In genomic region chr11:43492663-43493062, GRCm38 (mm10) we compare ENCODE assay signal across 8 mouse cellular contexts. TPM values are rescaled to one million over a fixed set of nuclear protein-coding genes. Genes with fewer than 3 reads are reported as not detected.
DNase-seq lines count a peak whose midpoint lies in the region; ATAC-seq lines count a peak whose summit lies in the region.

No protein-coding gene starts in this region.

- H3K9ac ChIP-seq in forebrain, embryonic 12.5 days = no peak overlapping the region
- H3K9ac ChIP-seq in hindbrain, embryonic 12.5 days = no peak overlapping the region

- H3K4me2 ChIP-seq in forebrain, embryonic 12.5 days = no peak overlapping the region
- H3K4me2 ChIP-seq in hindbrain, embryonic 12.5 days (replicated peaks) = no peak overlapping the region

- no peaks in the 10 kb centered on the region for H3K27me3 ChIP-seq in forebrain, embryonic 12.5 days
- no peaks in the 10 kb centered on the region for H3K27me3 ChIP-seq in hindbrain, embryonic 12.5 days

- no peak overlapping the region for H3K4me3 ChIP-seq in forebrain, embryonic 12.5 days (replicated peaks)
- H3K4me3 ChIP-seq in hindbrain, embryonic 12.5 days = no peak overlapping the region

- peaks cover 3% of the 10 kb centered on the region; the same call in 1 of the 2 replicates for H3K4me1 ChIP-seq in forebrain, embryonic 12.5 days
- H3K4me1 ChIP-seq in hindbrain, embryonic 12.5 days = 0 out of 2 replicates have a peak, but pooled peaks cover 4% of the 10 kb centered on the region

- peak; percentile 24 for DNase-seq in MEL-GATA-1-ER (ENCODE audit: extremely low read depth, low read depth)
- DNase-seq in c-Kit-positive CD71-negative TER-119-negative erythroid progenitor cells, embryonic 14.5 days (ENCODE audit: low read depth) = peak; percentile 65
- peak; percentile 66 for DNase-seq in layer of hippocampus, adult 9-10 months (ENCODE audit: low spot score)
- peak; percentile 65 for DNase-seq in lung, postnatal 25 days (ENCODE audit: low spot score)
- DNase-seq in right cerebral cortex, postnatal 10 days (ENCODE audit: low spot score in 2 of 2) = peak; percentile 68 to 79
- DNase-seq in urinary bladder, postnatal 14 days (ENCODE audit: low spot score) = peak; percentile 83

- 34% methylated on average over 7 of the region's 7 CpGs for WGBS in forebrain, embryonic 12.5 days
- WGBS in hindbrain, embryonic 12.5 days = 31% methylated on average over 7 of the region's 7 CpGs

- no peaks in the 10 kb centered on the region for H3K9me3 ChIP-seq in forebrain, embryonic 12.5 days
- no peaks in the 10 kb centered on the region for H3K9me3 ChIP-seq in hindbrain, embryonic 12.5 days (replicated peaks)

- no peak overlapping the region for H3K27ac ChIP-seq in forebrain, embryonic 12.5 days
- H3K27ac ChIP-seq in hindbrain, embryonic 12.5 days = no peak overlapping the region

- H3K36me3 ChIP-seq in forebrain, embryonic 12.5 days (replicated peaks) = no peaks in the 10 kb centered on the region
- no peaks in the 10 kb centered on the region for H3K36me3 ChIP-seq in hindbrain, embryonic 12.5 days

- ATAC-seq in forebrain, embryonic 12.5 days (ENCODE audit: low FRiP score) = peak; percentile 22; the same call in 1 of the 2 replicates
- ATAC-seq in hindbrain, embryonic 12.5 days (ENCODE audit: low FRiP score) = peak; percentile 26

RNA-seq across cellular contexts. Expression of gene C1qtnf2, which starts 18.6 kb away (rescaled TPM):
- 1.7 and 2.1 TPM in 2 replicates for polyA plus RNA-seq in forebrain, embryonic 12.5 days (2016; fragmentation: Nextera tagmentation; extraction: Ambion mirVana)
- 5.2 and 5.4 TPM in 2 replicates for polyA plus RNA-seq in hindbrain, embryonic 12.5 days (2016; fragmentation: Nextera tagmentation; extraction: Ambion mirVana)

RNA-seq across cellular contexts. Expression of gene Ccnjl, which starts 35.9 kb away (rescaled TPM):
- polyA plus RNA-seq in forebrain, embryonic 12.5 days (2016; fragmentation: Nextera tagmentation; extraction: Ambion mirVana) = 20.6 and 22.1 TPM in 2 replicates
- 27.6 and 29.6 TPM in 2 replicates for polyA plus RNA-seq in hindbrain, embryonic 12.5 days (2016; fragmentation: Nextera tagmentation; extraction: Ambion mirVana)

RNA-seq across cellular contexts. Expression of gene Slu7, which starts 59.1 kb away (rescaled TPM):
- 62.8 and 66.9 TPM in 2 replicates for polyA plus RNA-seq in forebrain, embryonic 12.5 days (2016; fragmentation: Nextera tagmentation; extraction: Ambion mirVana)
- polyA plus RNA-seq in hindbrain, embryonic 12.5 days (2016; fragmentation: Nextera tagmentation; extraction: Ambion mirVana) = 74.0 and 75.0 TPM in 2 replicates

Comparison
In these comparisons a context has a peak if more than half of its experiments do, and no peak if none do; other contexts are left out.
1. DNase-seq: peak in every context shown above with its lines; median percentile 83 in urinary bladder, postnatal 14 days; 74 in right cerebral cortex, postnatal 10 days; 66 in layer of hippocampus, adult 9-10 months; 65 in c-Kit-positive CD71-negative TER-119-negative erythroid progenitor cells, embryonic 14.5 days; 65 in lung, postnatal 25 days; 24 in MEL-GATA-1-ER.